Mouse (Mus musculus) mouse embryonic stem cell (cell line): ENCODE measurements at regions not wholly inside any gene's neighbourhood (a gene's known extent, or its start where the extent isn't known, plus 50 kb on each side); places are given as distances from the start of the nearest gene placed in this dataset.

Source experiments
- in situ Hi-C, 2 experiments: fragments of 300-500 bp; cut with MboI; formaldehyde crosslinking; loops; 1 replicate in 1 of 2; 3 replicates in 1 of 2; pipeline ENCODE4 v1.14.3; 2019 to 2020; ENCODE audit warnings: low sequenced_read_pairs in 2 of 2, low pct_unique_long_range_greater_than_20kb in 1 of 2, mixed read lengths in 1 of 2; ENCODE audit not compliant: unreplicated experiment in 1 of 2

GRCm38 (mm10) chr6:49624080-49624479 lies 198.4 kb upstream of the Npy start:
- in situ Hi-C loops = no loop called here

DNA sequence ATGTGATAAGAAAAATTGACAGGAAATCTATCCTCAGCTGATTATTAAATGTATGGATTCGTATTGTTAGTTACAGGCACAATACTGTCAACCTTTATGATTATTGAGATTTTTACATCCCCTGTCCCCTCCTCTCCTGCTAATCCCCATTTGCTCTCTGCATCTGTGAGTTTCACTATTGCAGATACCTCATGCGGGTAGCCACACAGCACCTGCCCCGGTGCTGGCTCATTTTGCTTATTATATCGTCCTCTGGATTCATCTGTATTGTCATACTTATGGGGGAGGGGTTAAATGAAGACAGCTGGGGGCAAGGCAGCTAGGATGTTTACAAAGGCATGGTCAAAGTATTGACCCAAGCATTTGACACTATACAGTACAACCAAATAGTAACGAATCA lies 197.9 kb upstream of the Npy start:
- in situ Hi-C loops = no loop called here

GRCm38 (mm10) chr6:49633470-49634095 lies 188.9 kb upstream of the Npy start:
- in situ Hi-C loops = no loop called here

DNA sequence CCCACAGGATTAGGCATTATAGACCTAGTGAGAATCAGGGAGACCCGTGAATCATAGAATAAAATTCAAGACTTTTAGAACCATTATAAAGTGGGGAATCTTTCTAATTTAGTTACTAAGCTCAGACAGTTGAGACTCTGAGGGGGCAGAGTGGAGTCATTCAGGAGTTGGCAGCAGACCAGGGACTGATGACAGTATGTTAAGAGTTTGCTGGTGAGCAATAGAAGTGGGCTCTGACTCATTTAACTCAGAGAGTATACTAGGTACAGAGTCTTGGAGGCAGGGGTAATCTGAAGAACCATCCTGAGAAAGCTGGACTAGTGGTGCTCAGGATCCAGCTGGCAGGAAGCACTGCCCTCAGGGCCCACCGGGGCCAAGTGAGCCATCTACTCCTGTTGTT lies 184.9 kb upstream of the Npy start:
- in situ Hi-C loops = no loop called here

DNA sequence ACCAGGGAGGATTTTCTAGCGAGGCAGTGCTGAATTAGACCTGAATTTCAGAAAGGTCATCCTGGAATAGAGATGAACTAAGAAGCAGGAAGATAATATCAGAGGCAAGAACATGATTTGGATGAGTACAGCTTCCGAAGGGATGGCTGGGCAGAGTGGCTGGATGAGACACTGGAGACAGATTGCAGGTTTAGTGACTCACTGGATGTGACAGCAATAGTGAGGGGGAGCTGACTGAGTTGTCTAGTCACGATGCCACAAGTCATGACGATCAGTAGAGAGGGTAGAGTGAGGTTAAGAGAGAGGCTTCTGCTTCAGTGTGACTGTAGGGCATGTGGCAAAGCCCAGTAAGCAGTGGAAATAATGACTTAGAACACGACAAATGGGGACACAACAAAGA lies 181.3 kb upstream of the Npy start:
- in situ Hi-C loops = no loop called here

GRCm38 (mm10) chr6:49654541-49655130 lies 167.9 kb upstream of the Npy start:
- in situ Hi-C loops = no loop called here

DNA sequence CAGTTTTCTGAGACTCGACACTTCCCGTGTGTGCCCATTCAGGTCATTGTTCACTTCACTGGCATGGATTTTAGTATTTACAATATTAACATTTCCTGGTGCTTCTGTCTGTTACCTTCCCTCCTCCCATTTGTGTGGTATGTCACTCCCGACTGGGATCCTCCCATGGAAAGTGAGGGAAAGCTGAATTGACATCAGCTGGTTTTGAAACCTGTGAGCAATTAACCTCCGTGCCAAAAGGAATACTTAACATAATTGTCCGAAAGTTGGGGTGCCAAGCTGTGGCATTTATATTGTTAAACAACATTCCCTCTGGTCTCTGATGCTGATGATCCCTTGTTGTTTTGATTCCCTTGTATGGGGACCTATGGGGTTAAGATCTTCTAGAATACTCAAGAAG lies 167.3 kb upstream of the Npy start:
- in situ Hi-C loops = no loop called here

DNA sequence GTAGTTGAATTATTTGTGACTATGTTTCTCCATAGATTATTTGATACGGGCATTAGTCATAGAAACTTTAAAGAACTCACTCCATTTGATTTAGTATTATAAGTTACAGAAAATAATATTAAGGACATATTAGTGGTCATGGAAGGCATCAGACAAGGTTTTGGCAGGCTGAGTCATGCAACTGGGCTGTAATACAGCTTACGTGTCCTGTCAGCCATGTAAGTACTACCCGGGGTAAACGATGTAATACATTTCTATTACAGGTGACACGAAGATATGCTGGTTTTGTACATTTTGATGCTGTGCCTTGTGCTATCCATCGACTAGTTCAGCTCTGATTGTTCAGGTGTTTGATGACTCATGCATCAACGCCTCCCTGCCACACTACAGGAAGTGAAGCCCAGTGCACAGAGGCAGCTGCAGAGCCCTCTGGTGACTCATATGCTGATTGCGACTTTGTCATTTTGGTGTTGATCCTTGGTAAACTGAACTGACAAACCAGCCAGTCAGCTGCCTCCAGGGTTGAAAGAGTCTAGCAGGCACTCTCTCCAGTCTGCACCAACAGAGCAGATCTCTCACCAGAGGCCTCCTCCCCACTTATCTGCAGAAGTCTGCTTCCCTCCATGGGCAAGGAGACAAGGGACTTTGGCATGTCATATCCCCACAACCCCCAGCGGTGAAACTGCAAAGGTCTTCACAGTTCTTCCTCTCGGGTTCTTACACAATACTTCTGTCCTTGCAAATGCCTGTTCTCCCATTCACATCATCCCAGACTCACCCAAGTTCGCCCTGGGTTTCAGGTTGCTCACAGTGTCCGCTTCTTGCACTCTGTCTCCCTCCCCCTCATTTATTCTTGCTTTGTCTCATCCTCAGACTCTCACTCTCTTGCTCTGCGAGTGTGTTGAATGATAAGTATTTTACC lies 165.9 kb upstream of the Npy start:
- in situ Hi-C loops = no loop called here

GRCm38 (mm10) chr6:49657988-49658387 lies 164.5 kb upstream of the Npy start:
- in situ Hi-C loops = no loop called here

DNA sequence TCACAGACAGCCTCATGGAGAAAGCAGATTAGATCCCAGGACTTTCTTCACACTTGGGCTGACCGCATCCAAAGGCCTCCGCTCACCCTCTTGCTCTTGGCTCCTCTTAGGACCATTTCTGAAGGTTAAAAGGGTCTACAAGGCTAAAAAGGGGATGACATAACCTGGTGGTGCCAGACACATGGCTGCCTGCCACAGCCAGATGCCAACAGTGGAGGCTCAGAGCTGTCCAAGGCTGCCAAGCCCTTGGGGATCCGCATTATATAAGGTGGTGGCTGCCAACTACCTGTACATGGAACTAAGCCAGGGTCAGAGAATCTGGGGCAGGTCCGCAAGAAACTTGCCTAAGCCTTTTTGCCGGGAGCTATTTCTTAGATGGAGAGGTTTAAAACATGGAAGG lies 151.5 kb upstream of the Npy start:
- in situ Hi-C loops = no loop called here

GRCm38 (mm10) chr6:49671912-49672311 lies 150.6 kb upstream of the Npy start:
- in situ Hi-C loops = no loop called here

GRCm38 (mm10) chr6:49686776-49687175 lies 135.7 kb upstream of the Npy start:
- in situ Hi-C loops = no loop called here

DNA sequence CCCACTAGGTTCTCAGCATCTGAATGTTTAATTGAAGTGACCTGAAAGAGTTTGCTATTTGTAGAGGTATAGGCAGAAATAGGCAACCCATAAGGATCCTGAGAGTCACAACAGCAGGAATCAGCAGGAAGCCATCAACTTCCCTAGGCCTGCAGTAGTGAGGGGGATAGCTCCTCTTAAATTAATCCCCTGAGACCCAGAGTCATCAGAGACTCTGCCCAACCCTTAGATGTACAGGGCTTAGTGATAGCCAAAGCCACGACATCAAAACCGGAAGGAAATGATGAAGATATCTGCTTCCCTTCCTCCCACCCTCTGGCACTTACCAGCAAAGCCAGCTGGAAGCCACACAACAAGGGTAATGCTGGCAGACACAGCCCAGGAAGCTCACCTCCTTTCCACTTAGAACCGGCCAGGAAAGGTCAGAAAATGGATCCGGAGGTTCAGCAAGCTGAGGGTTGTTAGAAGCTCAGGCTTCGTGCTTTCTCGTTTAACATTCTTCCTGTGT lies 130.4 kb upstream of the Npy start:
- in situ Hi-C loops = no loop called here

DNA sequence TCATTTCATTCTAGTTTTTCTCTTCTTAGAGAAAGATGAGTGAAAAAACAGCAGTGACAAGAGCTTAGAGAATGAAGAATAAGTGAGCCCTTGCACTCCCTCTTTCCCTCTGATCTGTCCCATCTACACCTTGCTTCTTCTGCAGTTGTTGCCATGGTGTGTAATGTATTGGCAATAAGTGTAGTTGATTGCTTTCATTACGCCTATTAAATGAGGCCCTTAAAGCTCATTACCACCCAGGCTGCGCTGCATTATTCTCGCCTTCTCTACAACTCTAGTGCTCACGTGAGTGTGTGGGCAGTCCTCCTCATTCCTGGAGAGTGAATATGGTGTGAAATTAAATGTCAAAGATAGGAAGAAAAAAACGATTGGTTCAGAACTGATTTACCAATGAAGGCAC lies 127.7 kb upstream of the Npy start:
- in situ Hi-C loops = no loop called here

DNA sequence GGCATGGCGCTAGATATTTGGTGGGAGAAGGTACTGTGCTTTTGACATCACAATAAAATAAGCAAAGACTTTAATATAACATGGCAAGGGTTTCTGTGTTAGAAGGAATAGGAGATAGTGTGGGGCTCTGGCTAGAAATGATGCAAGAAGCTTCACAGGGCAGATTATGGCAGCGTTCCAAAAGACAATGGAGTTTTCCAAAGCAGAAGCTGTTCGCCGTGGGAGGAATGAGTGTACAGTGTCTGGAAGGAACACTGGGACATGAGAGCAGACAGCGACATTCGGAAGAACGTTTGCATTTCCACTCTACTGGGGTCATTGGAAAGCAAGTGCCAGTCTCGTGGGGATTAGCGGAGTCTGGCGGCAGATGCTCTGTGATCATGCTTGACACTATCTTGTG lies 125.5 kb upstream of the Npy start:
- in situ Hi-C loops = no loop called here

DNA sequence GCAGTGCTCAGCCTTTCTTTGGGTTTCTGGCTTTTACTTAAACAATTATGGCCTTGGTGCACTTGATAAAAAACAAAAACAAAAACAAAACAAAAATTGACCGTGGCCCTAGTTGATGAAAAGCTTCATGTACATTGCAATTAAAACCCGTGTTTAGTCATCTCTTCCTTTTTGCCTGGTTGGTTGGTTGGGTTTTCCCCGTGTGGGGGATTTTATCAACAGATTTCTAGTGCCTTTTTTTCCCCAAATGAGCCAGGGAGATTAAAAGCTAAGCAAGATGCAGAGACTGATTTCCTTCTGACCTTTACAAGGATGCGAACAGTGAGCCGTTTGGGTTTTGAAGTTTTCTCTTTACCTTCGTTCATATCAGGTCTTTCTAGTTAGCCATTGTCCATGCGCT lies 121.1 kb upstream of the Npy start:
- in situ Hi-C loops = no loop called here

DNA sequence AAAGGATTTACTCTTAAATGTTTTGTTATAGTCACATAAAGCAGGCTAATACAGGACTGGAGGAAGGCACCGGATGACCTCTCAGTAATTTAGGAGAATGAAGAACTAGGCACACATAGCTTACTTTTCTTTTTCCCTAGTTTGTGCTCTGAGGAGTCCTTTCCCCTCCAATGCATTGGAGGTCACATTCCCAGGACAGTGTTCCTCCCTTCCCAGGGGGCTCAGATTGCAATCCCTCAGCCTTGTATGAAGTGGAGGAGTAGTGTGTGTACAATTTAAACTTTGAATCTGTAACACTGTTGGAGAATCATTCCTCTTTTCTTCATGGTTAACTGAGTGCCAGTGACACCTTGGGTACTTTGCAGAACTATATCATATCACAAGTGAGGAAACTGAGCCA lies 109.5 kb upstream of the Npy start:
- in situ Hi-C loops = no loop called here

DNA sequence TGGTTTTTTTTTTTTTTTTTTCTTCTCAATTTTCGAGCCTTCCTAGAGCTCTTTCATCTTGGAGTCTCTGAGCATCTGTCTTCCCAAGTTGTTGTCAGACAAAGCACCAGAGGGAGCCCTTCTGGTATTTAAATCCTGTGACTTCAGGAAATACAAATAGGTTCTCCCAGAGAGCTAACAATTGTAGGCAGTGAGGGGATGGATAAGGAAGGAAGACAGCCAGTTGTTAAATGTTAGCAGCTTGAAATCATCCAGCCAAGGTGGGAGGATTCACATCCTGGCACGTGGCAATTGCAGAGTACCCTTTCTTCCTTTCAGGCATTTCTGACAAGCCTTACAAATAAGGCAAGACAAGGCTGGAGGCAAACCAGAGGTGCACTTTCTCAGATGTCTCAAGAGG lies 106.0 kb upstream of the Npy start:
- in situ Hi-C loops = no loop called here

- in situ Hi-C loops = no loop called here
Measured at GRCm38 (mm10) chr6:49716945-49717344, 105.6 kb upstream of the Npy start.

DNA sequence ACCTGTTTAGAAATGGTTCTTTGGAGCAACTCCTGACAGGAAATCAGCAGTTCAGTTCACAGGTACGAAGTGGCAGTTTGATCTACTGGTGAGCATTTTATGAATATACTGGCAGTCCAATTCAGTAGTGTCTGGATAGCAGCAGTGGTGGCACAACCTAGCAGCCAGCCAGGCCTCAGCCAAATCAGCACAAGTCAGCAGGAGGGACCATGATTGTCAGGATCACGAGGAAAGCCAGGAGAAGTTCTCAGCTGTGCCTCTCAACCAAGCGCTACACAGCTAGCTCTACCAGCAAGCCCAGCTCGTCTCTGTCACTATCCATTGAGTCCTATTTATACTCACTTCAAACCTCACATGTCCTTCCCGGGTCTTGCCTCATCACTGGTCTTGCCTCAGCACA lies 89.3 kb upstream of the Npy start:
- in situ Hi-C loops = no loop called here
